Mouse (Mus musculus) E14TG2a.4 (cell line): ENCODE measurements around the gene Esyt1.

Experiments
- CTCF ChIP-seq: conservative IDR thresholded peaks from 2 replicates; pipeline ENCODE4 v1.5.1; 2014; ENCODE audit warnings: low read length
- POU5F1 ChIP-seq: IDR thresholded peaks from 2 replicates; pipeline ENCODE4 v1.6.1; 2014; ENCODE audit warnings: low read length, borderline replicate concordance

DNA sequence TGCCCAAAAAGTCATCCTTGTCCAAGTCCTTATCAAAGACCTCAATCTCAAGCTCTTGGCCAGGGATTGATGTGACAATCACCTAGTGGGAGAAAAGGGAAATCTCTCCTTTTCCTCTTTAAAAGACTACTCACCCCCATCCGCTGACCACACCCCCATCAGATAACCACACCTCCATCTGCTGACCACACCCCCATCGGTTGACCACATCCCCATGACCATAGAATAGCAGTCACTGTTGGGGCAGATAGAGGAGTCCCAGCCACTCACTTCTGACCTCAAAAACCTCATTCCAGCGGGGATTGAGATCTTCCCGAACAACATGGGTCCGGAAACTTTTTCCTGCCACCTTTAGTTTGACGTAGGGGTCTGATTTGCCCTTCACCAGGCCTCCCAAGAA lies 9.0 kb downstream of the Esyt1 start:
- TF ChIP-seq CTCF (no peak), POU5F1 (no peak)
